Mouse (Mus musculus): Measurements from ENCODE around the gene Cenpf. TPM values are rescaled to one million over a fixed set of nuclear protein-coding genes. Genes with fewer than 3 reads are reported as not detected.

Cenpf gene
- polyA plus RNA-seq, 1 experiment, result 15.7 TPM

DNA sequence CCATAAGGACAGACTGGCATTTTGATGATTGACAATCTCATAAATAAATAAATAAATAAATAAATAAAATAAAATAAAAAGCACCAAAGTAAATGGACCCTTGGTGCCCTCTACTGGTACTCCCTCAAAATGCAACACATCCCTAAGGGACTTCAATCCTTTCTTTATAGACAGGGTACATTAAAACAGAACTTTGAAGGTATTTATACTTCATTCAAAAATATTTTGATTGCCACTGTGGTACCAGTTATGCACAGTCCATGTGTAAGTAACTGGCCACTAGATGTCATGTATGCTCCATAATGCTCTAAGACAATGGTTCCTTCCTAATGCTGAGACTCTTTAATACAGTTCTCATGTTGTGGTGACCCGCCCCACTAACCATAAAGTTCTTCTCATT is 12.5 kb downstream of the Cenpf start:
- no peak overlapping the region for H3K4me3 ChIP-seq (ENCODE audit: insufficient read depth, low read length)
- no peak for TF ChIP-seq CTCF (IDR thresholded peaks at IDR 0.05; ENCODE audit: low read depth, low read length)
- TF ChIP-seq POLR2A (IDR thresholded peaks at IDR 0.05; ENCODE audit: borderline replicate concordance, low read depth, low read length), result no peak
- H3K27ac ChIP-seq (ENCODE audit: insufficient read depth, low read depth, low read length), result no peak overlapping the region
- no peaks in the 10 kb centered on the region for H3K4me1 ChIP-seq (ENCODE audit: control insufficient read depth, insufficient read depth, low read length)

- no peak overlapping the region for H3K4me3 ChIP-seq (ENCODE audit: insufficient read depth, low read length)
- no peak overlapping the region for H3K27ac ChIP-seq (ENCODE audit: insufficient read depth, low read depth, low read length)
- TF ChIP-seq POLR2A (IDR thresholded peaks at IDR 0.05; ENCODE audit: borderline replicate concordance, low read depth, low read length), result no peak
- no peak for TF ChIP-seq CTCF (IDR thresholded peaks at IDR 0.05; ENCODE audit: low read depth, low read length)
- no peaks in the 10 kb centered on the region for H3K4me1 ChIP-seq (ENCODE audit: control insufficient read depth, insufficient read depth, low read length)
Observed at GRCm38 (mm10) chr1:189665966-189666365, 21.9 kb downstream of the Cenpf start.

DNA sequence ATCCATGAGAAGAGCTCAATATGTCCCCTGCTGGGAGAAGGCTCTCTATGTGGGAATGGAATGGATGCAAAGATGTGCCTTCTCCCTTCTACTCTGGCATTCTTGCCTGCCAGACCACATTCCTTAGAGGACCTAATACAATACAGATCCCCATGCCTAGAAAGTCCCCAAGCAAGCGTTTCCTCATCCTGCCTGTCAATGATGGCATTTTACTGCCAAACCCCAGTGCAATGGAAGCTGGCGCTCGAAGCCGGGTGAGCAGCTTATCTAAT is 23.1 kb downstream of the Cenpf start:
- no peak overlapping the region for H3K4me3 ChIP-seq (ENCODE audit: insufficient read depth, low read length)
- no peaks in the 10 kb centered on the region for H3K4me1 ChIP-seq (ENCODE audit: control insufficient read depth, insufficient read depth, low read length)
- no peak overlapping the region for H3K27ac ChIP-seq (ENCODE audit: insufficient read depth, low read depth, low read length)
- no peak for TF ChIP-seq CTCF (IDR thresholded peaks at IDR 0.05; ENCODE audit: low read depth, low read length)

DNA sequence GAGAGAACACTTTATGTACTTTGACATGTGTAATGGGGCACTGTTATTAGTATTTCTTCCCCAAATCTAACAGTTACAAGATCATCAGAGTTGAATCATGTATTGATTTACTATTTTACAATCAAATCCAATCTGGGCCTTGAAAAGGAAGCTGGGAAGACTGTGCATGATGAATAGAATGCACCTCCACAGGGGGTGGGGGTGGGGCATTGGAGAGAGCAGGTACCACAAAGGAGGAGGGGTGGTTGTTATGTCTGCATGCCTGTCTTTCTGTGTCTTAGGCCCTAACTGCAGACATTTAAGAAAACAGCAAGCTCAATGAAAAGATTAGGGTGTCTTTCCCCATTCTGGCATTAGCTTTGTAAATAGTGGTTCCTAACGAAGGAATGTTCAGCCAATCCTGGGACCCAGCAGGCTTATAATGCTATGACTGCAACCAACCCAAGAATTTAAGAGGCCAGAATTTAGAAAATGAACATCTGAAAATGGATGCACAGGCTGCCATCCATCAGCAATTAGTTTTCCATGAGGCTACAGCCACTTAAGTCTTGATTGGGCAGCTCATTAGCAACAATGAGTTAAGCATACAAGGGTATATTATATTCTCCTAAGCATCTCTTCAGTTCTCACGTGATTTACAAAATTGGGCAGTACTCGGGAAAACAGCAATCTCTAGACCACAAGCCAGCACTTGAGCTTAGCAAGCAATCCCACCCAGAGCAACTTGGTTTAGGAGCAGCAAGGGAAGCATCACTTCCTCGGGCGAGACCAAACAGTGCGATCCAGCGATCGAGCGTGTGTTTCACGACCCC is 23.6 kb downstream of the Cenpf start:
- Histone ChIP-seq H3K27ac (ENCODE audit: insufficient read depth, low read depth, low read length) (no peak overlapping the region), H3K4me1 (ENCODE audit: control insufficient read depth, insufficient read depth, low read length) (no peaks in the 10 kb centered on the region), H3K4me3 (ENCODE audit: insufficient read depth, low read length) (no peak overlapping the region)
- no peak for TF ChIP-seq POLR2A (IDR thresholded peaks at IDR 0.05; ENCODE audit: borderline replicate concordance, low read depth, low read length)
- TF ChIP-seq CTCF (IDR thresholded peaks at IDR 0.05; ENCODE audit: low read depth, low read length), result no peak

- no peak overlapping the region for H3K4me3 ChIP-seq (ENCODE audit: insufficient read depth, low read length)
- no peak overlapping the region for H3K27ac ChIP-seq (ENCODE audit: insufficient read depth, low read depth, low read length)
- no peaks in the 10 kb centered on the region for H3K4me1 ChIP-seq (ENCODE audit: control insufficient read depth, insufficient read depth, low read length)
- TF ChIP-seq POLR2A (IDR thresholded peaks at IDR 0.05; ENCODE audit: borderline replicate concordance, low read depth, low read length), result no peak
- TF ChIP-seq CTCF (IDR thresholded peaks at IDR 0.05; ENCODE audit: low read depth, low read length), result no peak
Observed at GRCm38 (mm10) chr1:189663437-189663836, 24.4 kb downstream of the Cenpf start.

- Histone ChIP-seq H3K4me3 (ENCODE audit: insufficient read depth, low read length) (no peak overlapping the region), H3K4me1 (ENCODE audit: control insufficient read depth, insufficient read depth, low read length) (no peaks in the 10 kb centered on the region), H3K27ac (ENCODE audit: insufficient read depth, low read depth, low read length) (no peak overlapping the region)
- TF ChIP-seq CTCF (IDR thresholded peaks at IDR 0.05; ENCODE audit: low read depth, low read length), result no peak
- TF ChIP-seq POLR2A (IDR thresholded peaks at IDR 0.05; ENCODE audit: borderline replicate concordance, low read depth, low read length), result no peak
Observed at GRCm38 (mm10) chr1:189661856-189662255, 26.0 kb downstream of the Cenpf start.

DNA sequence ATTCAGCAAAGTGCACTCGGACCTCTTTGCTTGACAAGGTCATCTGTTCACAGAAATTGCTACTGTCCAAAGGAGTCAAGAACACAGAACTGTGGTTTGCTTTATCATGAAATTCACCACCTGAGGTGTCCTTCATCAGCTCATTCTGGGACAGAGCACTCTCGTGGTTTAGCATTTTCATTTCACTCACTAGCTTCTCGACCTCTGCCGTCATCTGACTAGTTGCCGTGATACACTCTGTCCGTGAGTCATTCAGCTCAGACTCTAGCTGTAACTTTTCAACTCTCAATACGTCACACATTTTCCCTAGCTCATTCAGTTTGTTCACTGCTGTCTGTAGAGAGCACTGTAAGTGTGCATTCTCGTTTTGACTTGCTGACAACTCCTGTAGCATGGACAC is 30.5 kb downstream of the Cenpf start:
- H3K4me3 ChIP-seq (ENCODE audit: insufficient read depth, low read length), result no peak overlapping the region
- H3K4me1 ChIP-seq (ENCODE audit: control insufficient read depth, insufficient read depth, low read length), result peaks cover 3% of the 10 kb centered on the region
- no peak for TF ChIP-seq POLR2A (IDR thresholded peaks at IDR 0.05; ENCODE audit: borderline replicate concordance, low read depth, low read length)
- no peak for TF ChIP-seq CTCF (IDR thresholded peaks at IDR 0.05; ENCODE audit: low read depth, low read length)
- H3K27ac ChIP-seq (ENCODE audit: insufficient read depth, low read depth, low read length), result no peak overlapping the region

GRCm38 (mm10) chr1:189653746-189654145 is 34.1 kb downstream of the Cenpf start:
- no peak overlapping the region for H3K4me3 ChIP-seq (ENCODE audit: insufficient read depth, low read length)
- H3K27ac ChIP-seq (ENCODE audit: insufficient read depth, low read depth, low read length), result no peak overlapping the region
- TF ChIP-seq POLR2A (IDR thresholded peaks at IDR 0.05; ENCODE audit: borderline replicate concordance, low read depth, low read length) (no peak), CTCF (IDR thresholded peaks at IDR 0.05; ENCODE audit: low read depth, low read length) (no peak)
- peaks cover 3% of the 10 kb centered on the region for H3K4me1 ChIP-seq (ENCODE audit: control insufficient read depth, insufficient read depth, low read length)

DNA sequence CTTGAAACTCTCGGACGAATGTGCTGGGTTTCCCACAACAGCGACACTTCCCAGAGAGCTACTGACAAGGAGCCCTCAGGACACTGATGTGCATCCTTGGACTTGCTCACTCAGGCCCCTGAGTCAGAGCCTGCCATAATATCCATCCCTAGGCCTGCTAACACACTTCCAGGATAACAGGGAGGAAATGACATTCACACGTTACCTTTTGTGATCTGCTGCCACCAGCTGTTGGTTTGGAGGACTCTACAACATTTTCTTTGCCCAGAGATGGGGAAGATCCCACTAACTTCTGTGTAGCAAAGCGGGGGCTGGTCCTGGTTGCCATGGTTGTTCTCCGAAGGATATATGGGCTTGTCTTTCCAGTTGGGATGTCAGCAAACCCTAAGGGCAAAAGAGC is 41.3 kb downstream of the Cenpf start:
- no peak overlapping the region for H3K27ac ChIP-seq (ENCODE audit: insufficient read depth, low read depth, low read length)
- no peaks in the 10 kb centered on the region for H3K4me1 ChIP-seq (ENCODE audit: control insufficient read depth, insufficient read depth, low read length)
- TF ChIP-seq CTCF (IDR thresholded peaks at IDR 0.05; ENCODE audit: low read depth, low read length) (no peak), POLR2A (IDR thresholded peaks at IDR 0.05; ENCODE audit: borderline replicate concordance, low read depth, low read length) (no peak)
- no peak overlapping the region for H3K4me3 ChIP-seq (ENCODE audit: insufficient read depth, low read length)

- TF ChIP-seq POLR2A (IDR thresholded peaks at IDR 0.05; ENCODE audit: borderline replicate concordance, low read depth, low read length), result no peak
- TF ChIP-seq CTCF (IDR thresholded peaks at IDR 0.05; ENCODE audit: low read depth, low read length), result no peak
- no peak overlapping the region for H3K4me3 ChIP-seq (ENCODE audit: insufficient read depth, low read length)
- H3K4me1 ChIP-seq (ENCODE audit: control insufficient read depth, insufficient read depth, low read length), result no peaks in the 10 kb centered on the region
- no peak overlapping the region for H3K27ac ChIP-seq (ENCODE audit: insufficient read depth, low read depth, low read length)
Observed at GRCm38 (mm10) chr1:189645371-189645770, 42.5 kb downstream of the Cenpf start.
